Mouse (Mus musculus) spleen, embryonic (tissue): Measurements from ENCODE around the gene Cdiptos.

Experiments
- CTCF ChIA-PET: fragments of 350-600 bp; sonication (Branson Sonifier 250); formaldehyde crosslinking; loops from one replicate; lab custom pipeline; 2022; lab: Charles Lee

The Cdiptos gene

DNA sequence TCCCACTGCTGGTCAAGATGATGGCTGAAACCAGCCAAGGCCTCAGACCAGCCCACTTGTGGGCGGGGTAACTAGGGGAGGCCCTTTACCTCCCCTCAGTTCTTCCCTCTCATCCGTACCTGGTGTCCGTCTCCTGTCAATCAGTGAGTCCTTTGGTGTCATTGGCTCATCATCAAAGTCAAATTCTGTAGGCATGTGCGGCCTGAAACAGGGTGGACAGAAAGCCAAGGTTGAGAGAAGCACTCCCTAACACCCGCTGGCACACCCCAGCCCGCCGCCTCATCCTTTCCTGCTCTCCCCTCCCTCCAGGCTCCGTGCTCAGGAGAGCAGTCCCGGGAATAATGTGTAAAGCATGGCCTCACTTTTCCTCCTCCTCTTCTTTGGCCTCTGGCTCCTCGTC is 40.2 kb upstream of the Cdiptos start:
- CTCF ChIA-PET: interaction anchor here (0.6 to 0.8 kb wide), 2 partner anchors 88 to 203 kb away, joined by 4 to 14 read pairs; no protein-coding TSS in a partner anchor

DNA sequence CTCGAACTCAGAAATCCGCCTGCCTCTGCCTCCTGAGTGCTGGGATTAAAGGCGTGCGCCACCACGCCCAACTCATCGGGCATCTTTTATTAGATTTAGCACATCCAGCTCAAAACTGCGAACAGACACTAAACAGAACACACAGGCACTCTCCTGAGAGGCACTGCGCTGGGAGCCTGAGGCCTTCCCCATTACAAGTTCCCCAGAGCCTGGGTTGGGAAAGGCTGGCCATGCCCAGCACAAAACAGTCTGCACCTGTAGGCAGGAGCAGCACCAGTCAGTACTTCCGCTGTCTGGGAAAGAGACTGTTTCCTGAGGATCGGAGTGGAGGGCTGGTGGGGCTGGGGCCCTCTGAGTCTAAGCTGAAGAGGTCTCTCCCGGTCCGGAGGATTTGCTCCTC is 39.1 kb upstream of the Cdiptos start:
- CTCF ChIA-PET: interaction anchor here (0.5 to 0.6 kb wide), 3 partner anchors 10 to 1123 kb away, joined by 3 to 12 read pairs (median 3); partner anchors contain the start of gene Maz

DNA sequence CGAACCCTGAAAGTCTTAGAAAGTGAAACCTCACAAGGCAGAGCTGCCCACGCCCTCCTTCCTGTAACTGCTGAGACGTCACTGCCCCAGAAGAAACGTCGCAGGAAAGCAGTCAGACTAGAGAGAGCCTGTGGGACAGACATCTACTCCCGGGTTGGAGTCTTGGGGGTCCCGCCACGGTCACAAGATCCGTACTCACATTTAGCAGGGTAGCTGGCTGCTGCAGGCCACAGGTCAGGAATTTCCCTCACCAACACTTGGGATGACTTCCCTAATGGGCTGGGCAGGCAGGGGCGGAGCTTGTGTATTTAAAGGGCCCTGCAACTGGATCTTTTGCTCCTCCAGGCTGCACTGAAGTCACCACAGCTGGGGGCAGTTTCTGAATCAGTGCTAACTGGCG is 38.4 kb upstream of the Cdiptos start, which contains the start of gene Mvp:
Gene Mvp, minus strand, starts transcription at position 302 of the 400 bp plus-strand sequence.
- CTCF ChIA-PET: interaction anchor here (0.5 to 0.6 kb wide), 2 partner anchors 9 to 12 kb away, joined by 3 to 12 read pairs; partner anchors contain the start of gene Maz

DNA sequence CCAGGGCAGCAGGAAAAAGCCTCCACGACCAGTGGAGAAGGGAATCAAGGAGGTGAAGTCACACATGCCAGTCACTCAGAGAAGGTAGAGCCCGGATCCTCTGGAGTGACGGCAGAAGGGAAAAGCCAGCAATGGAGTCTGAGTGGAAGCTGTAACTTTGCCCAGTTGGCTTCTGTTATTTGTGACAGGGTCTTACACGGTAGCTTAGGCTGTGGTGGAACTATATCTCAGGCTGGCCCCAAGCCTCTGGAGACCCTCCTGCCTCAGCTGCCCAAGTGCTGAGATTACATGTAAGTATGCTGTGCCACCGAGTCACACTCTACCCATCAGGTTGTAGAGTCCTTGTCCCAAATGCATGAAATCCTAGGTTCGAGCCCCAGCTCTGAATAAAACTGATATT is 37.5 kb upstream of the Cdiptos start:
- CTCF ChIA-PET: no interaction called here

DNA sequence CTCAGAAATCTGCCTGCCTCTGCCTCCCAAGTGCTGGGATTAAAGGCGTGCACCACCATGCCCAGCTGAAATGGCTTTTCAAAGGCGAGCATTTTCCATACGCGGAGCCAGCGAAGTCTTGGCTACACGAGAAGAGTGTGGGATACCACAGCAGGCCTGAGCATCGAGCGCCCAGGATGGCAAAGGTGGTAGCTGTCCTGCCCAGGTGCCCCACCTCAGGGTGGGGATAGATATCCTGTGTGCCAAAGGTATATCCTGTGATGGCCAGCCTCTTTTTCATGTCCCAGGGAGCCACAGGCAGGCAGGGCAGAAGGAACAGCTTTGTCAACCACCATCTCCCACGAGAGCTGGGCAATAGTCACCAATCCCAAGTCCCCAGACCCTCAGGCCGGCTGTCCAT is 36.9 kb upstream of the Cdiptos start:
- CTCF ChIA-PET: interaction anchor here (1.1 kb wide), 1 partner anchor 51 kb away, joined by 7 read pairs; no protein-coding TSS in a partner anchor

DNA sequence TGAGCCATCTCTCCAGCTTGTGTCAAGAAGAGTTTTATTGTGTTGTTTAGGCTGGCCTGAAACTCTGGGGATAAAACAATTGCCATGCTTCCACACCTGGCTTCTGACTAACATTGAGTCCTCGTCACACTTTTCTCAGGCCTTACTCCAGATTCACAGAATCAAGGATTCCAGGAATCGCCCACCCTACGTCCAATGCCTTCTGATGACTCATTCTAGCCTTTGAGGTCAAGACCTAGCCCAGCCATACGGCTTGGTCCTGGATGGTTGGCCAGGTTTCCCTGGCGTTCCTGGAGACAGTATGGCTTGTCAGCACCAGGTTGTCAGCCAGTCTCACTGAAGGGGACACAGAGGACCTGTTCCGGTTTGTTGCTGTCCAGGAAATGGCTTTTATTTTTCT is 36.5 kb upstream of the Cdiptos start:
- CTCF ChIA-PET: interaction anchor here (1.1 kb wide), 1 partner anchor 50 kb away, joined by 7 read pairs; no protein-coding TSS in a partner anchor

DNA sequence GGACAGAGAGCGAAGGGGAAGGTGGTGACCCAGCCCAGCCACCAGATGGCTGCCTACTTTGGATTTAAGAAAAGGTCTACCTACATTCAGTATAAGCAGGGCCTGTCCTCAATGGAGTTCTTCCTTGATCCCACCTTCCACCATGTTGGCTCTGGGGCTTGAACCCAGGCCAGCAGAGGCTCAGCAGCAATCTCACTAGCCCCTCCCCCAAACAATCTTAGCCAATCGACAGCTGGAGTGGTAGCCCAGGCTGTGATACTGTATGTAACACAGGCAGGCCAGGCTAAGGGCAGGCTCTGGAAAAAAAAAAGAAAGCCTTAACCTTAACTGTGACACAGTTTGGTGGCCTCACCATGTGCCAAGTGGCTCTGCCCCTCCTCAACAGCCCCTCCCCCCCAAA is 35.8 kb upstream of the Cdiptos start:
- CTCF ChIA-PET: interaction anchor here (0.7 to 1.1 kb wide), 2 partner anchors 15 to 50 kb away, joined by 4 to 7 read pairs; no protein-coding TSS in a partner anchor

DNA sequence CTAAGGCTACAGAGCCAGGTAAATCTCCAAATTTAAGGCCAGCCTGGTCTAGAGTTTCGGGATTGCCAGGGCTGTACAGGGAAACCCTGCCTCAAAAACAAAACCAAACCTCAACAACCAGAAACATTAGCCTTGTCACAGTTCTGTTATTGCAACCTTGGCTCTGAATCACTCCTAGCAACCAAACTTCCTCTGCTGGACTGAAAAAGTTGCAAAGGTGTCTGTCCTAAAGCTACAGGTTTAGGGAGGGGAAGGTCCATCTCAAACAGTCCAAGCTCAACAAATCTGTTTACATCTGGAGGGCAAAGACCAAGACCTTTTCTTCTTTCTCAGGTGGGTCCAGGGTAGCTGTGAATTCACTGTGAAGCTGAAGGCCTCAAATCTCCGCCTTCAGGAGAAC is 35.2 kb upstream of the Cdiptos start:
- CTCF ChIA-PET: interaction anchor here (0.7 kb wide), 1 partner anchor 15 kb away, joined by 4 read pairs; no protein-coding TSS in a partner anchor

DNA sequence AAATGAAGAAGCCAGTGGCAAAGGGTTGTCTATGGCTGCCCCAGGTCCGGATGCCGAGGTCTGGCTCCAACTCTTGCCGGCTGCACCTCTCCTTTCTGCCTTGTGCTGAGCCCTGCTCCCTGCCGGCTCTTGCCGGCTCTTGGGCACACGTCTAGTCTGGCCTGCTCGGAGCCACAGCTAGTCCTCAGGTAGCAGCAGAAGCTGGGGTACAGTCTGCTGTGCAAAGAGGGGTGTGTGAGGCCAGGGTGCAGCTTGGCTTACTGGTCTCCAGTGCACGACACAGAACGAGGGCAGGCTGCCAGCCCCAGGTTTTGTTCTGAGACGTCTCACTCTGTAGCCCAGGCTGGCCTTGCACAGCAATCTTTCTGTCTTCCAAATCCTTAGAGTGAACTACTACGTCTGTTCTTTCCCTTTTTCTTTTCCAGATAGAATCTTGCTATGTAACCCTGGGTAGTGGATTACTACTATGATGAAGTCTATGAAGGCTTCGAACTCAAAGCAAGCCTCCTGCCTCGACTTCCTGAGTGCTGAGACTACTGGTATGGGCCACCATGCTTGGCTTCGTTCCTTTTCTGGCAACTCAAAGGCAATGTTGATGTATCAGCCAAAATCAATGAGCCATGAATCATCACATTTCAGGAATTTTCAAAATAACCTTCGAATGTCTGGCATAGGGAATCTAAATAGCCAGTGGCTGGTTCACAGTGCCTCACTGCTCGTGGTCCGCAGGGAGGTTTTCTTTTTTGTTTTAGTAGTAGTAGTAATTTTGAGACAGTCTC is 33.6 kb upstream of the Cdiptos start:
- CTCF ChIA-PET: no interaction called here

DNA sequence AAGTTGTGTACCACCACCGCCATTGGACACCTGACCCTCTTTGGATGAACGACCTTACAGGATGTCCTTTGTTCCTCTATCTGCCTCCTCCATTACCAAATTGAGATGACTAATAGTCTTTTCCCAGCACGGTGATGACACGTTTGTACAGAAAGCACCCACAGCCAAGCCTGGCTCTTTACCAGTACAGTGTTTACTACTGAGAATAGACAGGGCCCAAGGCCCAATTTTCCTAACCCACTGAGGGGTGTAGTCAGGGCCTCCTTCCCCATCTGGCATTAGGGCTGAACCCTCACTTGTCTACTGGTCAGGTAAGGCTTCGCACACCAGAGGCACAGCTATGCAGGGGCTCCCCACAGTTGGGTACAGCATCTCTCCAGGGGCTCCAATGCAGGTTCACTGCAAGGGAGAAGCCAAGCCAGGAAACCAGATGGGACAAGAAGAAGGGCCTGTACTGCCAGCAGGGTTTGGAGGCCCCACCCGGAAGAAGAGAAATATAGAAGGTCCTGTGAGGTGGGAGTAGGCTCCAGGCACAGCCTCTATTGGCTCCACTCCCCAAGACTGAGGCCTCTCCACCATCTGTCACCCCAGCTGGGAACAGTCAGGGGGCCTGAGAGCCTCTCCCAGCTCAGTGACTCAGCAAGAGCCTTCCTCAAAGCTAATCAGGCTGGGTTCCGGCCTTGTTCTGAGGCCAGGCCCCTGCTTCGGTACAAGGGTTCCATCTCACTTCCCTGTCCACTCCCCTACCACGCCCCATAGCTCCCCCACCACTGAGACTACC is 32.5 kb upstream of the Cdiptos start:
- CTCF ChIA-PET: no interaction called here

DNA sequence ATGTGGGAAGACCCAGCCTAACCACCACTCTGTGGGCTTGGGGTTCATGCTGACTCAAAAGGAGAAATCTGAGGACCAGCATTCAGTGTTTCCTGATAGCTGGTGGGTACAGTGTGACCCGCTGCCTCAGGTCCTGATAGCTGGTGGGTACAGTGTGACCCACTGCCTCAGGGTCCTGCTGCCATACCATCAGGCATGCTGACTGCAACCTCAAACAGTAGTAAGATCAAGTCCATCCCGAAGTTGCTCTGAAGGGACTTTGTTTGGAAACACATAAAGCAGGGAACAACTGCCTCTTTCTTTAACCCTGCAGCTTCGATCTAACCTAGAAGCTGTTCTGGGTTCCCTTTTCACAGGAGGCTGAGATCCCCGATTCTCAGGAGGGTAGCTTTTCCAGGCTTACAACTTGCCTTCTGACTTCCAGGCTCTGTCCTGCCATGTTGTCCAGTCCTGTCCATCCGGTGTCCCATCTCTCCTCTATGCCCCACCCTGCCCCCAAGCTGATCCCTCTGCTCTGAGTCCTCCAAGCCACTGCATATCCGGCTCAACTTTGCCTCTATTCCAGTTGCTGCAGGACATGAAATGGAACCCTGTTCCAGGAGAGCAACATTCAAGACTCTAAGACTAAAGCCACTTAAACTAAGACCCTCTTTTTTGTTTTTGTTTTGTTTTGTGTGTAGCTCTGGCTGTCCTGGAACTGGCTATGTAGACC is 31.6 kb upstream of the Cdiptos start:
- CTCF ChIA-PET: interaction anchor here (0.7 kb wide), 1 partner anchor 15 kb away, joined by 4 read pairs; no protein-coding TSS in a partner anchor

DNA sequence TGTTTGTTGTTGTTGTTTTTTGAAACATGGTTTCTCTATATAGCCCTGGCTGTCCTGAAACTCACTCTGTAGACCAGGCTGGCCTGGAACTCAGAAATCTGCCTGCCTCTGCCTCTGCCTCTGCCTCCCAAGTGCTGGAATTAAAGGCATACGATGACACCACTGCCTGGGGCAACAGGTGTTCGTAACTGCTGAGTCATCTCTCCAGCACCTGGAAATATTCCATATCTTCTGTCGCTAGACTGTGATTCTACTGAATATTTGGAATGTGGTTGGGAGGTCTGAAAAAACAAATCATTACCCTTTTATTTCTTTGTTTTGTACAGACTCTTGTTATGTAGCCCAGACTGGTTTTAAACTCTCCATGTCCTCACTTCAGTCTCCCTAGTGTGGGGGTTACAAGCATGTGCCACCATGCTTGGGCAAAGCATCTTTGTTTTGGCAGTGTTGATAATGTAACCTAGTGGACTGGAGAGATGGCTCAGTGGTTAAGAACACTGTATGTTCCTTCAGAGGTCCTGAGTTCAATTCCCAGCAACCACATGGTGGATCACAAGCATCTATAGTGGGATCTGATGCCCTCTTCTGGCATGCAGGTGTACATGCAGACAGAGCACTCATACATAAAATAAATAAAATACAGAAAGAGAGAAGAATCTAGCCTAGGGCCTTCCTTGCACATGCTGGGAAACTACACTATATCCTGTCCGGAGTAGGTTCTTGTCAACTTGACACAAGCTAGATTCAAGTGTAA is 28.4 kb upstream of the Cdiptos start:
- CTCF ChIA-PET: no interaction called here

DNA sequence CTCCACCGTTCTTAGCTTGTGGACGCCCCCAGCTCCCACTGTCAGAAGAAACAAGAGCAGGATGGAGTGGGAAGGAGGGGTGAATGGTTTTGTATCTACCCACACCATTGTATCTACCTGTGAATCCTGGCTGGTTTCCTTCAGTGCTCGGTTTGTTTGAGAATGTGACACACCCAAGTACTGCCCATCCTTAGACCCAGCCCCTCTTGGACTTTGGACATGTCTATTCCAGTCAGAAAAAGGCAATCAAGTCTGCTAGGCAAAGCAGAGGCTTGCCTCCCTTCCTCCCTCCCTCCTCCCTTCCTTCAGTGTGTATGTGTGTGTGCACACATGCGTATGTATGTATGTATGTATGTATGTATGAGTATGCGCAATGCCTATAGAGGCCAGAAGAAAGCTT is 27.7 kb upstream of the Cdiptos start:
- CTCF ChIA-PET: no interaction called here

DNA sequence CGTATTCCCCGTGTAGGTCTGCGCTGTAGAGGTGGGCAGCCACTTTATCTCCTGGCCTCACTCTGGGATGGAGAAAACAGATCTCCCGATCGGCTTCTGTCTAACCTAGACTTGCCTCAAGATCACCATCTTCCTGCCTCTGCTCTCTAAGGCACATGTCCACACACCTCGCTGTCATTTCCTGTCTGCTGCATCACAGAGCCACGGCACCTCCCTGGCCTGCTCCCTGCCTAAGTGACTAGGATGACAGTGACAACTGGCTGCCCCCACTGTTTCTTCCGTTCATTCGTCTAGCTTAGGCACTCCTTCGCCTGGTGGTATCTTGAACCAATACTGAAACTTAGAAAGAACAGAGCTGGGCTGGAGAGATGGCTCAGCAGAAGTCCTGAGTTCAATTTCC is 23.7 kb upstream of the Cdiptos start:
- CTCF ChIA-PET: no interaction called here

DNA sequence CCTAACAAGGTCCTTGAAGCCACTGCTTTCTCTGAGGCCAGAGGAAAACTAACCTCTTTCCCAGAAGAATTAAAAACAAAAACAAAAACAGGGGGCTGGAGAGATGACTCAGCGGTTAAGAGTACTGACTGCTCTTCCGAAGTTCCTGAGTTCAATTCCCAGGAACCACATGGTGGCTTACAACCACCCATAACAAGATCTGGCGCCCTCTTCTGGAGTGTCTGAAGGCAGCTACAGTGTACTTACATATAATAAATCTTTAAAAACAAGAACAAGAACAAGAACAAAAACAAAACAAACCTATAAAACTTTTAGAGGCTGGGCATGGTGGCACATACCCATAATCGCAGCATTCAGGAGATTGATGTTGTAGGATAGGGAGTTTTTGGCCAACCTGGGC is 20.6 kb upstream of the Cdiptos start:
- CTCF ChIA-PET: no interaction called here

DNA sequence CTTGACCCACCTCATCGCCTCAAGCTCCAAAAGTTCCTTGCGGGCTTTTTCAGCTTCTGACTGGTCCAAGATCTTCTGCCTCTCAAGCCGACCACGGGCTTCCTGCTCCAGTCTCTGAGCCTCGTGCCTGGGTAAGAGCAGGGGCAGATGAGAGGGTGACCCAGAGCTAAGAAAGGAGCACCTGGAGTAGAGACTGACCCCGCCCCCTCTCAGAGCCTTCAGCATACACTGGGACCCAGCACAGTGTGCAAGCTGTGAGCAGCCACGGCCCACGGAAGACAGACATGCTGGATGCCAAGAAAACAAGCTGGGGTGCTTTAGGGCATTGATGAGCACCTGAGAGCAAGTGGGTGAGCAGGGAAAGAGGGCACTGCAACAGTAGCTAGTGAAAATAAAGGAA is 12.9 kb upstream of the Cdiptos start:
- CTCF ChIA-PET: no interaction called here

DNA sequence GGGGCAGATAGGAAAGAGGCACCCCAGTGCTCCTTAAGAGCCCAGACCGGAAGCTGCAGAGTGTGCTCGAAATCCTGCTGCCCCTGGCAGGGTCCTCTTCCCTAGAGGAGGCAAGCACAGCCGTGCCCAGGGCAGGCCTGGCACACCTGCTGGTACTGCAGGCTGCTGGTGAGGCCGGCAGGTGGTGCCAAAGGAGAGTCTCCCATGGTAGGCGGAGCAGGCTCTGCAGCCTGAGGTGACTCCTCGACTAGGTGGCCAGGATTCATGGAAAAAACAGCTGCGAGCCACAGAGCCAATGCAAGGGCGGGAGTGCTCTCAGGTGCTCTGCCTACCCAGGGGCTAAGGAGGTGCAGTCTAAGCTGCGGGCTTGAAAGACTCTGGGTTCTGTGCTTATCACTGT is 10.4 kb upstream of the Cdiptos start:
- CTCF ChIA-PET: no interaction called here

DNA sequence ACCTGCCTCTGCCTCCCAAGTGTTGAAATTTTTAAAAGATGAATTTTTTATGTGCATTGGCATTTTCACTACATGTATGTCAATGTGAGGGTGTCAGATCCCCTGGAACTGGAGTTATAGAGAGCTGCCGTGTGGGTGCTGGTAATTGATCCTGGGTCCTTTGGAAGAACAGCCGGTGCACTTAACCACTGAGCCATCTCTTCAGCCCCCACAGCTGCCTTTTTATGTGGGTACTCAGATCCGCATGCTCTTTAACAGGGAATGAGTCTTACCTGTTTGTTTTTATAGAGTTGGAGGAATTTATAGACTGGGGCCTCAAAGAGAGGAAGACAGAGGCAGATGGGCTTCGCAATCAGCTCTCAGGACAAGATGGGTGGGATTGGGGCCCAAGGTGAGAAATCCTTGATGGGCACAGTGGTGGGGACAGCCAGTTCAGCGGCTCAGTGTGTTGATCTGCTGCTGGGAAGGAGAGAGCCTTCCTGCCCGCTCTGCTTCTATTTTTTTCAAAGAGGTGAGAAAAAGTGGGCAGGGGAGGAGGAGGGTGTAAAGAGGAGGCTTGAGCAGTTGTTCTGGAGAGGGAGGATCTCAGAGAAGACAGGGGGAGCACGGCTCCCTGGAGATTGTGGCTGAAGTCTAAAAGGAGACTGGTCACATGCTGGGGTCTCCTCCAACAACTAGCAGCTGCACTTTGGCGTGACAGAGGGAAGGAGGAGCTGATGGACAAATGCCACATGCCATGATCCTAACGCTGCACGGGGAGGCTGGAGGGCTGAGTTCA is 9.0 kb upstream of the Cdiptos start:
- CTCF ChIA-PET: no interaction called here

DNA sequence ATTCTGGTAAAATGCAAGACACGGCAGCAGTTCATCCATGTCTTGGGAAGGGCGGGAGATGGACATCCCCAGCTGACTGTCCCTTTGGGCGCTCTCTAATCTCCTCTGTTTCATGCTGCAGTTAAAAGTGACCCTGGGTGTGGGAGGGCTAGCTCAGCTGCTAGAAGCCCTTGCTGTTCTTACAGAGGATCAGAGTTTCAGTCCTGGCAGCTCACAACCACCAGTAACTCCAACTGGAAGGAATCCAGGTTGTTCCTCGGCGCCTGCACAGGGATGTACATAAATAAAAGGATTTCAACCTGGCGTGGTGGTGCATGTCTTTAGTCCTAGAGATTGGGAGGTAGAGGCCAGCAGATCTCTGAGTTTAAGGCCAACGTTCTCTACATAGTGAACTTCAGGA is 7.2 kb upstream of the Cdiptos start:
- CTCF ChIA-PET: no interaction called here

DNA sequence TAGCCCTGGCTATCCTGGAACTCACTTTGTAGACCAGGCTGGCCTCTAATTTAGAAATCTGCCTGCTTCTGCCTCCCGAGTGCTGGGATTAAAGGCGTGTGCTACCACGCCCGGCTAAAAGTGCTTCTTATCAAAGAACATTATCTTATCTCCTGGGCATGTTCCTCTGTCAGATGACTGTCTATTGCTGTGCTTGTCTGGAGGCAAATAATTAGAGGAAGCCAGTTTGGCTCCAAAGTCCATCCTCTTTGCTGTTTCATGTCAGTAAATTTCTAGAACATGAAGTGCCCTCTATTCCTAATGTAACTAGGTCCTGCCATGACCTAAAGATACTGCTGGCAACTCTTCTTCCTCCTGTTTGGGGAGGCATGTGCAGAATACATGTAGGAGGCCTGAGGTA is 6.2 kb upstream of the Cdiptos start:
- CTCF ChIA-PET: no interaction called here
